Mouse (Mus musculus) hindlimb bud, embryonic 11.5 days (tissue): Measurements from ENCODE around the gene Kpnb1.

Experiments used
- DNase-seq: peaks from one replicate; pipeline ENCODE4 v3.0.0-alpha.2; 2012; ENCODE audit warnings: low read depth, low spot score; ENCODE audit errors: extremely low spot score

Gene Kpnb1

DNA sequence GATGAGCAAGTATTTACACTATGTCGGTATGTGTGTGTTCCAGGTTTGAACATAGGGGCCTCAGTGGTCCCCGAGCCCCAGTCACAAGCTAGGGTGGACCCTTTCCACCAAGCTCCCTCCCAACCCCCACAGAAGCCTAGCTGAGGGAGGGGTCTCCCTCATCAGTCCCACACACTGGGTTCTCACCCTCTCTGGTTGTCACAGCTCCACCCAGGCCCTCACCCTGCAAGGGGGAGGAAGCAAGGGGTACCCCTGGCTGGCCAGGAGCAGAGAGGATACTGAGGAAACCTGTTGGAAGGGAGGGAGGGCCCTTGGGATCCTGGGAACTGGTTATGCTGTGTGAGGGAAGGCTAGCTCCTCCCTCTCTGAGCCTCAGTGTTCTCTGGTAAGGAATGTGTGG, 42.4 kb downstream of the Kpnb1 start:
- DNase-seq = no peak

- DNase-seq = no peak
Measured at GRCm38 (mm10) chr11:97143196-97143900, 44.3 kb downstream of the Kpnb1 start.

DNA sequence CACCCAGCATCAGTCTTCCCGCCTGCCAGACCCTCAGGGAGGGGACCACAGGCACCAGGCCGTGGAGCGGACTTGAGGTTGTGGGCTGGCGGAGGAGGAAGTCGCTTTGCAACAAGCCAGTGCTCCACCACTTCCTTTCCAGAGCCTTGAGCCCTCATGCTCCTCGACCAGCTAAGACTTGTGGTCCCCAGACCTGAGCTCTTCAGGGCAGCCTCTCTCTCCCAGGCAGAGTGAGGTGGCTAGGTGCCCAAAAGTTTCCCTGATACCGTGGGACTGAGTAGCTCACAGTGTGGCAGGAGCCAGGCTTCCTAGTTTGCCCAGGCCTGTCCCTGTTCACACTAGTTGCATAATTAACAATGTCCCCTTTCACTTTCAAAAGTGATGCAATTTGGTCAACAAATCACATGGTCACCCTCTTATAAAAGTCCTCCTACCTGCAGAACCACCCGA, 45.5 kb downstream of the Kpnb1 start:
- no peak for DNase-seq

GRCm38 (mm10) chr11:97140811-97141210, 46.9 kb downstream of the Kpnb1 start:
- no peak for DNase-seq

DNA sequence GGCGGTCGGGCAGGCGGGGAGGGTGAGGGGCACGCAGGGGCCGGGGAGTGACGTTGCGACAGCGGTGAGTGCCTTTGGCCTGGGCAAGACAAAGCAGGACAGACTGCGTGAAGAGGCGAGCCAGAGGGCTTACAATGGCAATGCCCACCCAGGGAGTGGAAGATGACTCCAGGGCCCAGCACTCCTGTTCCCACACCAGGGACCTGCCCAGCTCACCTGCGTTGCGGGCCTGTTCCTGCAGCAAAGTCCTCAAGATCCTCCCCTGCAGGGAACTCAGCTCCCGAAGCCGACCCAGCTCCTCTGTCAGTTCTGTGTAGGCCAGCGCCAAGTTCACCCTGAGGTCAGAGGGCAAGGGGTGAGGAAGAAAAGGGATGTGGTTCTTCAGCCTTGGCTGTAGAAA, 48.4 kb downstream of the Kpnb1 start:
- no peak for DNase-seq

DNA sequence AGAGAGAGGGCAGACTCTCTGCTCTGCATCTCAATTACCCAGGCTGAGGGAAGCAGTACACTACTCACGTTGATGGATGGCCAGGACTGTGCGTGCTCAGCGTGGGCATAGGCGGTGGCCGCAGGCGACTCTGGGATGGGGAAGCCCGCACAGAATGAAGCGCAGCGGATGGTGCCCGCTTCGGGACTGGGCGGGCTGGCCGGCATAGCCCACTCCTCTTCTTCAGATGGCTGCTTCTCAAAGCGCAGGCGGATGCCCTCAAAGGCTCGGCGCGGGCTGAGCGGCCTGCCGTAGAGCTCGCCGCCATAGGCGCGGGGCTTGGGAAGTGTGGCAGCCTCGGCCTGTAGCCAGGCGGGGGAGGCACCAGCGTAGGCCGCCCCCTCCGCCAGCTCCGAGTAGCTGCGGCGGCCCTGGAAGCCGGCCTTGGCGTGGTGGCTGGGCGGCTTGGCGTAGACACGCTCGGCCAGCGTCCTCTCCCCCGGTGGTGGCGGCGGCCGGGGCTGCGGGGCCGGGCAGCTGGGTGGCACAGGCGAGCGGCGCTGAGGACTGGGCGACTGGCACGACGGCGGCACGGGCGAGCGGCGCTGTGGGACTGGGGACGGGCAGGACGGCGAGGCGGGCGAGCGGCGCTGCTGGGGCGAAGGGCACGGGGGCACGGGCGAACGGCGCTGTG, 49.0 kb downstream of the Kpnb1 start:
- DNase-seq = no peak

DNA sequence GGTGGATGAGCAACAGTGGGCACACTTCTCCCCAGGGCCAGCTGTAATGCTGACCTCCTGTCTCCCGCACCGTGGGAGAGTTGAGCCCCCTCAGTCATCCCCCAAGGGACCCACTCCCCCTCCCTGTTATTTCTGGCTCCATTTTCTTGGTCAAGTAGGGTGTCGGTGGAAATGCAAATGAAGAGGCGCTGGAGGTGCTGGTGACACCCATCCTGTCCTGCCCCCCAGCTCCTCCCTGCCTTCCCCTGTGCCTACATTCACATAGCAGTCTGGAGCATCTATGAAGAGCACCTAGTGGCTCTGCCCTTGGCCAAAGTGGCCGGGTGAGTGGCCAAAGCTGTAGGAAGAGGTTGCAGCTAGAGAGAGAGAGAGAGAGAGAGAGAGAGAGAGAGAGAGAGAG, 54.4 kb downstream of the Kpnb1 start:
- no peak for DNase-seq

DNA sequence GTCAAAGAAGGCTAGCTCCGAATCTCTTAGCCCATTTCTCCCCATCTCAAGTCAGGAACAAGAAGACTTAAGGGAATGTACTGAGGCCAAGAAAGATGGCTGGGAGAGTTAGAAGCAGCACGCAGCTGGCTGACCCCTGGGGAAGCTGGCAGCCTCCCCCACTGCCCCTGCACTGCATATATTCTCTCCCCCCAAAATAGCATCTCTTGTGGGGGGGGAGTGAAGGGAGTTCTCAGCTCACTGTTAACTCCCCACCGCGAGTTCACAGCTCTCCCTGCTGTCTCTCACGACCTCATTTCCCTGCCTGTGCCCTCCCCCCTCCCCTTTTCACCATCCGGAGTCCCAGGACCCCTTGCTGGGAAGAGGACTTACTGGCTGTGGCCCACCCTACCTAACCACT, 55.5 kb downstream of the Kpnb1 start:
- no peak for DNase-seq

DNA sequence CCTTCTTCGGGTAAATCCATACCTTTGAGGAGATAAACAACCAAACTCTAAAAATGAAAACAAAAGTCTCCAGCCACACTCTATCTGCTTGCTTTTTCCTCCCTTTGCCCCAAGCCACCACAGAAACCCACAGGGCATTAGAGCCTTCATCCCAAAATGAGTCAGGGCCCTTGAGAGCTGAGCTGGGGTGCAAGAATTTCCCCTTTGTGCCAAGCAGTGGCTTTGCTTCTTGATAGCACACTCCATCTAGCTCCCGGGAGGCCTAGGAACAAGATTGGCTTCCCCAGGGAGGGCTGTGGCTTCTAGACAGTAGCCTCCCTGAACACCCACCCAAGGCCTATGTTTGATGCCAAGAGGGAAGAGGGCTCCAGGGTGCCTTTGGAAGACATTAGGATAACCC, 56.0 kb downstream of the Kpnb1 start:
- no peak for DNase-seq

DNA sequence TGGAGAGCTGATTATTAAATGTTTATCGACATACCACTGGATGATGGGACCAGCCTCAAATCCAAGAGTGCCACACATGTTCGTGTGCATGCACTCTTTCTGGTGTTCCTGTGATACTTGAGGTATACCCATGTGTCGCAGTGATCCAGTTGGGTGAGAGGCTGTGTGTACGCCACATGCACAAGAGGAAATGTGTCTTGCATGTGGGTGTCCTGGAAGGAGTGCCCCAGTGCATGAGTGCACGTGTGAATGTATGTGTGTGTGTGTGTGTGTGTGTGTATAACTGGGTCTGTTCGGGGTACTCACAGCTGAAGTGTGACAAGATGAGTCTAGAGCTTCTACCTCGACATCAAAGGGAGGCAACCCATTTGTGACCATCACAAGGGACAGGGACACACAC, 57.4 kb downstream of the Kpnb1 start:
- no peak for DNase-seq

DNA sequence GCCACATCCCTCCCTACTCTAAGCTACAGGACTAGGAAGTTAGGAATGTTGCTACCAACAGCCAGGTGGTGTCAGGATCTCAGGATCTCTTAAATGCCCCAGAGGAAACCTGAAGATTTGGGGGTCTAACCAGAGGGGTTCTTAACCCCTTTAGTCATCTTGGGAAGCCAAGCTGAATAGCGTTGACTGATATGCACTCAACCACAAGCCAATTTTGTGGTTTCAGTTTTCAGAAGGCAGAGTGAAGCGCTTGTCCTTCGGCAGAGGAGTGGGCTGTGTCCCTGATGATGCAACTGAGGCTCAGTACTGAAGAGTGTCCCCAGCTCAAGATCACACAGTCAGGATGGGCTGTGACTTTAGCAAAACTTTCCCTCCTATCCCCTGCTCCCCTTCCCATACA, 58.7 kb downstream of the Kpnb1 start:
- DNase-seq = no peak

DNA sequence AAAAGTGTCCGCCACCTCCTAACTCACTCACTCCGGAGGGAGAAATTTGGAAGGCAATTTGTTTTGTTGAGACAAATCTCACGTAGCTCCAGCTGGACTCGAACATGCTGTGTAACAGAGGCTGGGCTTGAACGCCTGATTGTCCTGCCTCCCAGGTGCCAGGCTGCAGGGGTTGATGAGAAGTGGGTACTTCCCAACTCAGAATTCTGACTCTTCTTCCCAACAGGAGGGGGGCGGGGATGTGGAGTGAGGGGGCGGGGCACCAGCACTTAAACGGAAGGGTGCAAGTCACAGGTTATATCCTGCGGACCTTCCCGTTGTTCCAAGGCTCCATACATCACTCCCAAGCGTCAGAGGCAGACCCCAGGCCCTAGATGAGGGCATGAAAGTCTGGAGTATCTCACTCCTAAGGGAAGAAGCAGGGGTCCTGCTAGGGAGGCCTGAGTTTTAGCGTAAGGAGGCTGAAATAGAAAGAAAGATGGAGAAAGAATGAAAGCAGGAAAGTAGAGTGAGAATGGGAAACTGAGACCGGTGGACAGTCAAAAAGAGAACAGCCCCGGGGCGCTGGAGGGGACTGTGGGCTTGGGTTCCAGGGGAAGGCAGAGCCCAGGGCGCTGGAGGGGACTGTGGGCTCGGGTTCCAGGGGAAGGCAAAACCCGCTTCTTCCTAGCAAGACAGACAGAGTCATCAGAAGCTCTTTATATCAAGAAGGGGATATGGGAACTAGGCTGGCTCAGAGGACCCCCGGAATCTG, 60.0 kb downstream of the Kpnb1 start:
- DNase-seq = no peak

DNA sequence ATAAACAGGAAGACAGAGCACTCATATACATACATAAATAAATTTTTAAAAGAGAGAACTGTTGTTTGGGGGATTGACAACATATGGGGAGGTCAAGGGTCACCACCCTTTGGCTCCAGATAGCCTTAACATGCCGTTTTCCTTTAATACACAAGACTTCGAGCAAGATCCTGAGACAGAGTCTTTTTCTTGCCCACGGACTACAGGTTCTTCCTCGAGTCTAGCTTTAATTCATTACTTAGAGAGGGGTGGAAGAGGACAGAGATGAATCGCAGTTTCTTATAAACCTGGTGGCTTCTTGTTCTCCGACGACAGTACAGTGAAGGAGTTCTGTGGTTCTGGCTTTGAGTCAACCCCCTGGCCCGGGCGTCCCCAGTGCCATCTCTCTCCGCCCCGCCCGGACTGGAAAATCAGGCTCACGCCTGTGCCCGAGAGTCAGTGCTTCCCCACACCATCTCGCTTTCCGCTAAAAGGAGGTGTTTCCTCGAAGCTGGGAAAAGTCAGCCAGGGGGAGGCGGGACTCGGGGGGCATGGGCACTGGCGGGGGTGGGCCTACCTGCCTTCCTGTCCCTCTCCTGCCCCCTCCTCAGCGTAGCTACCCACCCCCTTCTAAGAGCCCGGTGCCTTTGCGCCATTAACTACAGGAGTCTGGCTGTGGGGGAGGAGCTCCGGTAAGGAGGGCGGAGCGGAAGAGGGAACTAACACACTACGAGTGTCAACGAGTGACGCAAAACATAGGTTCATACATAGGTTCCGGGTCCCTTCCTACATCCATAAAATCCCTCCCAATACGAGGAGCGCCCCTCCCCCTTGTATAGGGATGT, 60.8 kb downstream of the Kpnb1 start:
- DNase-seq = no peak

DNA sequence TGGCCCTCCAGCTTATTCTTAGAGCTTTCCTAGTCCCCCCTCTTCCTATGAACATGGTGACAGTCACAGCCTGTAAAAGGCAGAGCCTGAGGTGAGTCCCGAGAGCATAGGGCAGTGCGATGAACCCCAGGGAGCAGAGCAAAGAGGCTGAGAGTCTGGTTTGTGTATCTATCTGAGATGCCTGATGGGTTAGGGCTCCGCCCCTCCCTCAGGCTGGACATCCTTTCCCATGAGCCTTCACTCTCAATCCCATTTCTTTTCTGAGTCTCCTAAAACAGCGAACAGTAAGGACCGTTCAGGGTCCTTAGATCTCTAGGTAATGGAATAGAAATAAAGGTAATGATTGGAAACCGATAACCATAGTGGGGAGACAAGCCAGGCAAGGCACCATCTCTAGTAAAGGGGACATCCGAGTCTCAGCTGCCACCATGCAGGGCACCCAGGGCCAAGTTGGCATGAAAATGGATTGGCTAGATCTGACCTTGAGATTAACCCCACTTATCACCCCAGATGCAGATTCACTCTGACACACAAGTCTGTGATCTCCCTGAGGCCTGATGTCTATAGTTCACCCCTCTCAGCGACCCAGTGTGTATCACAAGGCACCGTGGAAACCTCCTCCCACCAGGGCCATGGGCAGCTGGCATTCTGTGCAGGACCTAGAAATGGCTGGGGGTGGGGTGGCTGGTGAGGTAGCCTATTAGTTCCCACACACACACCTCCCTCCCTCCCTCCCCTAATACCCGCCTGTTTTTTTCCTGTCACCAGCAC, 63.2 kb downstream of the Kpnb1 start:
- DNase-seq = no peak

DNA sequence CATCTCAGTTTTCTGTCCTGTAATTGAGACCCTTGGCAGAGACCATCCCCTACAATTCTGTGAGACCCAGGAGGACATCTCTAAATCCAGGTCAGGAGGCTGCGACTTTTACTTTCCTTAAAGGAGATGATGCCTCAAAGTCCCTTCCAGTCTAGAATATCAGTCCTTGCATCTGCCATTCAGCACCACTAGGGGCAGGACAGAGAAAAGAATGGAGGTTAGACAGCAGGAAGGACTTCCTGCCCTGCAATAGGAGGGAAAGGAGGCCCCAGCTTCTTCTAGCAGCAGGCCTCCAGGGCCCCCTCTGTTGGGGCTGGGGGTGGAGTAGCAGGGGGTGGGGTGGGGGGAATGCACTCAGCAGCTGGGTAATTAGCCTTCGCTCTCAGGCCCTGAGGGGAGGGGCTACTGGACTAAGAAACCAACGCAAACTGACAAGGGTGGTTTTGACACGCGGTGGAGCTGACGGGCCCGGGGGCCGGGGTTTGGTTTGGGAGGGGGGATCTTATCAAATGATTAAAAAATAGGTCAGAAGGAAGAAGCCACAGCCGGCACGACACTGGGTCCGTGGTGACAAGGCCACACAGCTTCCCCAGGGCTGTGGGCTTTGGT, 64.3 kb downstream of the Kpnb1 start:
- DNase-seq = no peak

- no peak for DNase-seq
Measured at GRCm38 (mm10) chr11:97120641-97121040, 67.0 kb downstream of the Kpnb1 start.

GRCm38 (mm10) chr11:97120221-97120620, 67.5 kb downstream of the Kpnb1 start:
- no peak for DNase-seq

GRCm38 (mm10) chr11:97115797-97116196, 71.9 kb downstream of the Kpnb1 start:
- no peak for DNase-seq

DNA sequence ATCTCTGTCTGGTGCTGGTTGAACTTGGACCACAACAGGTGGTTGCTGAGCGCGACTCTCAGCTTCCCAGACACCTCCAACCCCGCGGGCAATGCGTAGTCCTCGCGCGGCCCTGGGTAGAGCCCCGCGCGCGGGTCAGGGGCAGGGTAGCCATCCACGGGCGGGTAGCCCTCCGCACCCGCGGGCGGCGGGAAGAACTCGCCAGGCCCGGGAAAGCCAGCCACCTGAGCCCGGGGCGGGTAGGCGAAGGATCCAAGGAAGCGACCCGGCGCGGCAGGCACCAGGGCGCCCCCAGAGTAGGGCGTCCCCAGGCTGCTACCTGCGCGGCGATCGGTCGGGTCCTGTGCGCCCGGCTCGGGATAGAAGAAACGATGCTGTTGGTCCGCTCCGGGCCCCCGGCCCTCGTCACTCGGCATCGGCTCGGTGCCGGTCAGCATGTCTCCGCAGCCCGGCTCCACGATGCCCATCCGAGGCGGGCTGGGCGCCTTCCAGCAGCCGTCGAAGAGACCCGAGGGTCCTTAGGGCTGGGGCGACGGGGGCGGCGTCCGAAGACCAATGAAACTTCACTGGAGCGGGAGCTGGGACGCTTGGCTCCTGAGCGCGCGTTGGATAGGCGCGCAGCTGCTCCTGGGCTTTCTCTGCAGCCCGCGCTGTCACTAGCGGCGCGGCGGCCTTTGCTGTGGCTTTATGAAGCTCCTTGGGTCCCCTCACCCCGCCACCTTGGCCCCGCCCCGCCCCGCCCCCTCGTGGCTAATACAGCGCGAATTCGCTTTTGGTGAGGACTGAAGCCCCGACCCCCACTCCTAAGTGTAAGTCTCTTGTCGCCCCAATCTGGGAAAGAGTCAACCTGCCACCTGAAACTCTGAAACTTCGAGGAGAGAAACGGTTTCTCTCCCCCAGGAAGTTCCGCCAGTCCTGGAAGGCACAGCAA, 72.7 kb downstream of the Kpnb1 start, which contains the start of gene Tbx21:
TSS of gene Tbx21 (minus strand) at position 661 of the 931 bp plus-strand sequence.
- DNase-seq = no peak
